Mouse (Mus musculus) testis, adult 2 months (tissue): ENCODE measurements around the gene Olfr180. TPM values are rescaled to one million over a fixed set of nuclear protein-coding genes. Genes with fewer than 3 reads are reported as not detected.

ENCODE experiments used
- H3K27ac ChIP-seq: fragments of 200-500 bp; 2 replicates; pipeline ENCODE4 v1.5.1; 2012; ENCODE audit warnings: low read depth, low read length; ENCODE audit not compliant: control insufficient read depth, insufficient read depth
- H3K27me3 ChIP-seq: fragments of 200-500 bp; 2 replicates; pipeline ENCODE4 v1.6.1; 2012; ENCODE audit warnings: mild to moderate bottlenecking, low read length, moderate library complexity; ENCODE audit not compliant: control insufficient read depth, insufficient read depth
- H3K36me3 ChIP-seq: fragments of 200-500 bp; 2 replicates; pipeline ENCODE4 v1.6.1; 2012; ENCODE audit warnings: mild to moderate bottlenecking, low read length; ENCODE audit not compliant: control insufficient read depth, insufficient read depth
- H3K4me1 ChIP-seq: fragments of 200-500 bp; 2 replicates; pipeline ENCODE4 v1.6.1; 2012; ENCODE audit warnings: low read length; ENCODE audit not compliant: control insufficient read depth, insufficient read depth
- H3K4me3 ChIP-seq: fragments of 200-500 bp; 2 replicates; pipeline ENCODE4 v1.5.1; 2012; ENCODE audit warnings: low read depth, mild to moderate bottlenecking, low read length, moderate library complexity, mixed read lengths; ENCODE audit not compliant: control insufficient read depth
- CTCF ChIP-seq: fragments of 200-500 bp; IDR thresholded peaks from 2 replicates; pipeline ENCODE4 v1.5.1; 2012; ENCODE audit warnings: low read depth, mild to moderate bottlenecking, inconsistent platforms, low read length, moderate library complexity; ENCODE audit not compliant: control insufficient read depth, insufficient read depth, insufficient replicate concordance
- POLR2A ChIP-seq: fragments of 200-500 bp; IDR thresholded peaks from 2 replicates; pipeline ENCODE4 v1.6.1; 2012; ENCODE audit warnings: low read depth, mild to moderate bottlenecking, inconsistent platforms, low read length, moderate library complexity; ENCODE audit not compliant: control insufficient read depth
- polyA plus RNA-seq: library from polyadenylated mRNA; depleted of rRNA; stranded (reverse); fragments of >200 nt; gene quantifications from 2 replicates; pipeline ENCODE4 v1.2.3, GENCODE M21; 2012; rRNA removed

Gene Olfr180
- 0.27 and 0.34 TPM in 2 replicates for polyA plus RNA-seq

- no peak for TF ChIP-seq POLR2A
- no peak for TF ChIP-seq CTCF
- Histone ChIP-seq H3K4me3 (no peak within 1 kb of the TSS; the same call in 1 of the 2 replicates), H3K4me1 (no peaks in the 10 kb centered on the region), H3K27me3 (no peaks in the 10 kb centered on the region), H3K36me3 (no peaks in the 10 kb centered on the region), H3K27ac (no peak within 1 kb of the TSS)
Measured at GRCm38 (mm10) chr16:58929292-58929691, at the start of gene Olfr180. Gene Olfr180, minus strand, starts transcription at chr16:58929392.

- Histone ChIP-seq H3K27ac (no peak within 1 kb of the TSS), H3K27me3 (no peaks in the 10 kb centered on the region), H3K36me3 (no peaks in the 10 kb centered on the region), H3K4me1 (no peaks in the 10 kb centered on the region), H3K4me3 (no peak within 1 kb of the TSS; the same call in 1 of the 2 replicates)
- no peak for TF ChIP-seq CTCF
- no peak for TF ChIP-seq POLR2A
Measured at GRCm38 (mm10) chr16:58928655-58929054, 537 bp downstream of the Olfr180 start, which contains the start of gene Olfr181. Gene Olfr181, minus strand, starts transcription at chr16:58928755.

- Histone ChIP-seq H3K27me3 (no peaks in the 10 kb centered on the region), H3K4me3 (no peak within 1 kb of the TSS), H3K36me3 (no peaks in the 10 kb centered on the region), H3K27ac (no peak within 1 kb of the TSS), H3K4me1 (no peaks in the 10 kb centered on the region)
- TF ChIP-seq POLR2A, result no peak
- TF ChIP-seq CTCF, result no peak
Measured at GRCm38 (mm10) chr16:58891963-58892362, 37.2 kb downstream of the Olfr180 start, which contains the start of gene Olfr178. Gene Olfr178, minus strand, starts transcription at chr16:58892063.

- Histone ChIP-seq H3K4me3 (no peak overlapping the region), H3K4me1 (no peaks in the 10 kb centered on the region), H3K27me3 (no peaks in the 10 kb centered on the region), H3K36me3 (no peaks in the 10 kb centered on the region), H3K27ac (no peak overlapping the region)
- TF ChIP-seq CTCF (no peak), POLR2A (no peak)
Measured at GRCm38 (mm10) chr16:58884416-58884815, 44.8 kb downstream of the Olfr180 start.

GRCm38 (mm10) chr16:58874668-58875067, 54.5 kb downstream of the Olfr180 start, which contains the start of gene Olfr177:
Gene Olfr177, minus strand, starts transcription at chr16:58874768.
- no peaks in the 10 kb centered on the region for H3K27me3 ChIP-seq
- no peak within 1 kb of the TSS for H3K4me3 ChIP-seq
- no peaks in the 10 kb centered on the region for H3K36me3 ChIP-seq
- H3K27ac ChIP-seq, result no peak within 1 kb of the TSS
- H3K4me1 ChIP-seq, result no peaks in the 10 kb centered on the region
- TF ChIP-seq POLR2A (no peak), CTCF (no peak)

Other genes starting within 250 kb of the Olfr180 start
- gene Gpr15, start 210.3 kb downstream of the Olfr180 start, polyA plus RNA-seq, result 3.8 and 4.2 TPM in 2 replicates
- gene Cldnd1, start 201.5 kb downstream of the Olfr180 start, polyA plus RNA-seq, result 50.2 and 50.5 TPM in 2 replicates
- not detected in 2 replicates for gene Olfr172, start 166.2 kb downstream of the Olfr180 start, polyA plus RNA-seq
- not detected in 2 replicates for gene Olfr173, start 129.1 kb downstream of the Olfr180 start, polyA plus RNA-seq
- not detected in 2 replicates for gene Olfr175-ps1, start 102.6 kb downstream of the Olfr180 start, polyA plus RNA-seq
- not detected in 2 replicates for gene Olfr177, start 54.6 kb downstream of the Olfr180 start, polyA plus RNA-seq
- gene Olfr178, start 37.3 kb downstream of the Olfr180 start, polyA plus RNA-seq, result not detected in 2 replicates
- 0.28 and 0.83 TPM in 2 replicates for gene Olfr181, start 637 bp downstream of the Olfr180 start, polyA plus RNA-seq
- gene Olfr183, start 66.0 kb upstream of the Olfr180 start, polyA plus RNA-seq, result 0.22 and 0.28 TPM in 2 replicates
- not detected in 2 replicates for gene Olfr186, start 100.9 kb upstream of the Olfr180 start, polyA plus RNA-seq
- not detected in 2 replicates for gene Olfr187, start 110.4 kb upstream of the Olfr180 start, polyA plus RNA-seq
- not detected in 2 replicates for gene Olfr190, start 148.6 kb upstream of the Olfr180 start, polyA plus RNA-seq
- gene Olfr191, start 160.4 kb upstream of the Olfr180 start, polyA plus RNA-seq, result not detected in 2 replicates
- gene Olfr193, start 182.5 kb upstream of the Olfr180 start, polyA plus RNA-seq, result not detected in 2 replicates
- gene Olfr194, start 191.7 kb upstream of the Olfr180 start, polyA plus RNA-seq, result 0.04 and 0.15 TPM in 2 replicates
- gene Olfr195, start 217.7 kb upstream of the Olfr180 start, polyA plus RNA-seq, result not detected in 2 replicates
- not detected in 2 replicates for gene Olfr196, start 241.1 kb upstream of the Olfr180 start, polyA plus RNA-seq